ENCODE assay signal across 10 mouse cellular contexts in genomic region chr3:100462235-100463083, GRCm38 (mm10). TPM values are rescaled to one million over a fixed set of nuclear protein-coding genes. Genes with fewer than 3 reads are reported as not detected.
A peak's percentile ranks its signal among the peaks of the same experiment; 100 is the strongest.
DNase-seq lines count a peak whose midpoint lies in the region; ATAC-seq lines count a peak whose summit lies in the region.
"Had no signal": no experiment of that assay in that cellular context is flagged by ENCODE, and none has a peak within 500 bp of the region (broad histone marks: within the 10 kb centered on the region; RNA-seq: fewer than 3 reads in every experiment).

No protein-coding gene starts in this region.

- H3K36me3 ChIP-seq in embryonic facial prominence, embryonic 12.5 days = no peaks in the 10 kb centered on the region
- no peaks in the 10 kb centered on the region for H3K36me3 ChIP-seq in intestine, embryonic 15.5 days
- no peaks in the 10 kb centered on the region for H3K36me3 ChIP-seq in midbrain, embryonic 11.5 days (ENCODE audit: control insufficient read depth, insufficient read depth, low read length)
- H3K36me3 ChIP-seq: heart, embryonic 15.5 days had no signal

- H3K4me3 ChIP-seq in embryonic facial prominence, embryonic 12.5 days = no peak overlapping the region
- no peak overlapping the region for H3K4me3 ChIP-seq in intestine, embryonic 15.5 days (replicated peaks)
- H3K4me3 ChIP-seq in midbrain, embryonic 11.5 days (ENCODE audit: low read depth, low read length) = no peak overlapping the region

- H3K4me2 ChIP-seq in embryonic facial prominence, embryonic 12.5 days (replicated peaks) = no peak overlapping the region
- H3K4me2 ChIP-seq in intestine, embryonic 15.5 days (replicated peaks) = no peak overlapping the region
- H3K4me2 ChIP-seq in midbrain, embryonic 11.5 days = no peak overlapping the region

- H3K4me1 ChIP-seq in embryonic facial prominence, embryonic 12.5 days = peaks cover 12% of the 10 kb centered on the region
- peaks cover 12% of the 10 kb centered on the region; the same call in 1 of the 2 replicates for H3K4me1 ChIP-seq in intestine, embryonic 15.5 days (replicated peaks)
- peaks cover 16% of the 10 kb centered on the region for H3K4me1 ChIP-seq in midbrain, embryonic 11.5 days (ENCODE audit: control insufficient read depth, insufficient read depth, low read length)

- intact Hi-C loops in left cerebral cortex, postnatal 25 days (cut with DNase I) = no loop called here

- H3K27me3 ChIP-seq in embryonic facial prominence, embryonic 12.5 days = no peaks in the 10 kb centered on the region
- no peaks in the 10 kb centered on the region for H3K27me3 ChIP-seq in intestine, embryonic 15.5 days (replicated peaks)
- no peaks in the 10 kb centered on the region for H3K27me3 ChIP-seq in midbrain, embryonic 11.5 days (ENCODE audit: control insufficient read depth, insufficient read depth, low read length)
- H3K27me3 ChIP-seq: heart, embryonic 15.5 days had no signal

- no peak overlapping the region for H3K9ac ChIP-seq in embryonic facial prominence, embryonic 12.5 days
- no peak overlapping the region for H3K9ac ChIP-seq in intestine, embryonic 15.5 days
- H3K9ac ChIP-seq in midbrain, embryonic 11.5 days (ENCODE audit: low read length) = no peak overlapping the region
- H3K9ac ChIP-seq: heart, embryonic 15.5 days had no signal

- peak; percentile 38; the same call in 1 of the 2 replicates for ATAC-seq in frontal cortex, adult (ENCODE audit: low TSS enrichment)
- ATAC-seq in embryonic facial prominence, embryonic 12.5 days (ENCODE audit: insufficient number of reproducible peaks, insufficient read depth, low FRiP score, low TSS enrichment) = no peak
- ATAC-seq in intestine, embryonic 15.5 days = peak; percentile 83
- peak; percentile 71 for ATAC-seq in midbrain, embryonic 11.5 days (ENCODE audit: low FRiP score)

- 62% methylated on average over 8 of the region's 8 CpGs for whole genome bisulfite sequencing in embryonic facial prominence, embryonic 12.5 days
- WGBS in intestine, embryonic 15.5 days = 68% methylated on average over 8 of the region's 8 CpGs
- WGBS in midbrain, embryonic 11.5 days = 45% methylated on average over 8 of the region's 8 CpGs

- H3K9me3 ChIP-seq in embryonic facial prominence, embryonic 12.5 days = no peaks in the 10 kb centered on the region
- no peaks in the 10 kb centered on the region; the same call in 1 of the 2 replicates for H3K9me3 ChIP-seq in intestine, embryonic 15.5 days
- H3K9me3 ChIP-seq in midbrain, embryonic 11.5 days (ENCODE audit: control insufficient read depth, low read length) = no peaks in the 10 kb centered on the region
- H3K9me3 ChIP-seq: heart, embryonic 15.5 days had no signal

- H3K27ac ChIP-seq in embryonic facial prominence, embryonic 12.5 days = 0 out of 2 replicates have a peak overlapping the region, but pooled peaks have one; percentile 9
- H3K27ac ChIP-seq in intestine, embryonic 15.5 days = peak overlapping the region; percentile 27; the same call in 1 of the 2 replicates
- H3K27ac ChIP-seq in midbrain, embryonic 11.5 days (ENCODE audit: low read depth, low read length) = no peak overlapping the region

- no peak for DNase-seq in frontal cortex, postnatal 25 days (ENCODE audit: low spot score in 2 of 2)
- DNase-seq in midbrain, embryonic 11.5 days (ENCODE audit: low spot score, missing footprints) = no peak
- DNase-seq in spleen, postnatal 14 days (ENCODE audit: low spot score in 2 of 2) = no peak
- no peak for DNase-seq in left cerebral cortex, postnatal 25 days (ENCODE audit: low spot score in 2 of 2)
- DNase-seq in spleen, postnatal 4 days (ENCODE audit: low spot score in 2 of 2) = no peak
- DNase-seq: lung, adult 2 months had no signal

RNA-seq across cellular contexts. Expression of gene Tent5c, which starts 26.7 kb away (rescaled TPM):
- 6.3 and 6.4 TPM in 2 replicates for polyA plus RNA-seq in embryonic facial prominence, embryonic 12.5 days (2016; fragmentation: Nextera tagmentation; extraction: Ambion mirVana)
- polyA plus RNA-seq in intestine, embryonic 15.5 days (2015; fragmentation: Nextera tagmentation; extraction: Ambion mirVana) = 11.1 and 15.8 TPM in 2 replicates
- 3.3 and 3.6 TPM in 2 replicates for polyA plus RNA-seq in midbrain, embryonic 11.5 days (2014; fragmentation: Nextera tagmentation; extraction: Ambion mirVana)
- total RNA-seq in left cerebral cortex, postnatal 25 days (2021) = 1 to 10 TPM; 2.5 to 3.2 TPM
